Mouse (Mus musculus) liver, embryonic 13.5 days (tissue): ENCODE measurements around the gene Ninj2. TPM values are rescaled to one million over a fixed set of nuclear protein-coding genes. Genes with fewer than 3 reads are reported as not detected.

Experiments
- ATAC-seq: fragments of 200-750 bp; cut with Nextera tagmentation; 2 replicates; pipeline ENCODE4 v1.8.0; 2017; ENCODE audit warnings: low read depth, mild to moderate bottlenecking, moderate number of reproducible peaks, moderate library complexity
- DNase-seq: peaks from one replicate; pipeline ENCODE4 v3.0.0; 2022
- H3K27ac ChIP-seq: fragments of 300-500 bp; sonication (generic); 2 replicates; pipeline ENCODE4 v1.5.1; 2015; ENCODE audit warnings: moderate library complexity, mild to moderate bottlenecking, inconsistent platforms
- H3K27me3 ChIP-seq: fragments of 300-500 bp; sonication (generic); 2 replicates; pipeline ENCODE4 v1.6.1; 2015; ENCODE audit warnings: mild to moderate bottlenecking, inconsistent platforms
- H3K36me3 ChIP-seq: fragments of 300-500 bp; sonication (generic); 2 replicates; pipeline ENCODE4 v1.6.1; 2015; ENCODE audit warnings: mild to moderate bottlenecking, inconsistent platforms
- H3K4me1 ChIP-seq: fragments of 300-500 bp; sonication (generic); replicated peaks from 2 replicates; pipeline ENCODE4 v1.6.1; 2015; ENCODE audit warnings: inconsistent platforms
- H3K4me2 ChIP-seq: fragments of 300-500 bp; sonication (generic); 2 replicates; pipeline ENCODE4 v1.6.1; 2015; ENCODE audit warnings: inconsistent platforms, mild to moderate bottlenecking, moderate library complexity
- H3K4me3 ChIP-seq: fragments of 300-500 bp; sonication (generic); replicated peaks from 2 replicates; pipeline ENCODE4 v1.5.1; 2015; ENCODE audit warnings: mild to moderate bottlenecking, inconsistent platforms
- H3K9ac ChIP-seq: fragments of 300-500 bp; sonication (generic); 2 replicates; pipeline ENCODE4 v1.6.1; 2015; ENCODE audit warnings: mild to moderate bottlenecking, inconsistent platforms
- H3K9me3 ChIP-seq: fragments of 300-500 bp; sonication (generic); replicated peaks from 2 replicates; pipeline ENCODE4 v1.6.1; 2016; ENCODE audit warnings: inconsistent platforms
- WGBS: fragments of 180-500 bp; shearing (Covaris S2); methylation state at CpG from one replicate; pipeline ENCODE4 v1.1.7; 2015; ENCODE audit not compliant: insufficient replicate concordance; 5-methylcytosine and 5-hydroxymethylcytosine counted together
- polyA plus RNA-seq: library from polyadenylated mRNA; unstranded; fragments of >200 nt; fragmentation: Nextera tagmentation; extraction: Ambion mirVana; gene quantifications from 2 replicates; pipeline ENCODE4 v1.2.1, GENCODE M21; 2015

Ninj2 gene
- polyA plus RNA-seq, 1 experiment from 2014 or later = not detected

- Histone ChIP-seq H3K9me3 (no peaks in the 10 kb centered on the region), H3K27ac (no peak overlapping the region), H3K36me3 (no peaks in the 10 kb centered on the region), H3K27me3 (no peaks in the 10 kb centered on the region), H3K9ac (no peak overlapping the region), H3K4me1 (no peaks in the 10 kb centered on the region), H3K4me2 (no peak overlapping the region), H3K4me3 (no peak overlapping the region)
- ATAC-seq = no peak
- no peak for DNase-seq
- 83% methylated on average over 12 of the region's 12 CpGs for WGBS
Observed at GRCm38 (mm10) chr6:120241453-120241852, 148.3 kb downstream of the Ninj2 start.

- Histone ChIP-seq H3K9ac (no peak overlapping the region), H3K36me3 (no peaks in the 10 kb centered on the region), H3K9me3 (no peaks in the 10 kb centered on the region), H3K4me2 (no peak overlapping the region), H3K27me3 (no peaks in the 10 kb centered on the region), H3K4me3 (no peak overlapping the region), H3K27ac (no peak overlapping the region), H3K4me1 (no peaks in the 10 kb centered on the region)
- DNase-seq (no peak), ATAC-seq (no peak)
- WGBS = 64% methylated on average over 8 of the region's 8 CpGs
Observed at GRCm38 (mm10) chr6:120242530-120242929, 149.4 kb downstream of the Ninj2 start.

GRCm38 (mm10) chr6:120243250-120243649, 150.1 kb downstream of the Ninj2 start:
- WGBS = 63% methylated on average over 8 of the region's 8 CpGs
- DNase-seq = no peak
- H3K4me1 ChIP-seq = no peaks in the 10 kb centered on the region
- no peak overlapping the region for H3K4me2 ChIP-seq
- no peaks in the 10 kb centered on the region for H3K36me3 ChIP-seq
- no peak overlapping the region for H3K27ac ChIP-seq
- no peaks in the 10 kb centered on the region for H3K27me3 ChIP-seq
- H3K9ac ChIP-seq = no peak overlapping the region
- no peaks in the 10 kb centered on the region for H3K9me3 ChIP-seq
- ATAC-seq = no peak
- no peak overlapping the region for H3K4me3 ChIP-seq

GRCm38 (mm10) chr6:120246676-120247075, 153.5 kb downstream of the Ninj2 start:
- Histone ChIP-seq H3K4me1 (no peaks in the 10 kb centered on the region), H3K4me3 (no peak overlapping the region), H3K9me3 (no peaks in the 10 kb centered on the region), H3K9ac (no peak overlapping the region), H3K4me2 (no peak overlapping the region), H3K27me3 (no peaks in the 10 kb centered on the region), H3K36me3 (no peaks in the 10 kb centered on the region), H3K27ac (no peak overlapping the region)
- 56% methylated on average over 5 of the region's 5 CpGs for WGBS
- DNase-seq = no peak
- ATAC-seq = no peak

- Histone ChIP-seq H3K9ac (no peak overlapping the region), H3K4me2 (no peak overlapping the region), H3K9me3 (no peaks in the 10 kb centered on the region), H3K27me3 (no peaks in the 10 kb centered on the region), H3K4me3 (no peak overlapping the region), H3K36me3 (no peaks in the 10 kb centered on the region), H3K27ac (no peak overlapping the region), H3K4me1 (0 out of 2 replicates have a peak, but pooled peaks cover under 1% of the 10 kb centered on the region)
- ATAC-seq (no peak), DNase-seq (no peak)
- WGBS = 60% methylated on average over 5 of the region's 5 CpGs
Observed at GRCm38 (mm10) chr6:120249831-120250230, 156.7 kb downstream of the Ninj2 start.

Other genes starting within 250 kb of the Ninj2 start
- gene Erc1, start 245.2 kb upstream of the Ninj2 start, polyA plus RNA-seq = 3.9 TPM in 2 replicates
- gene Rad52, start 190.7 kb upstream of the Ninj2 start, polyA plus RNA-seq = 11.2 and 13.1 TPM in 2 replicates
- 32.8 and 34.8 TPM in 2 replicates for gene Wnk1, start 54.7 kb upstream of the Ninj2 start, polyA plus RNA-seq
- gene D330020A13Rik, start 201.0 kb downstream of the Ninj2 start, polyA plus RNA-seq = not detected in 2 replicates
- gene B4galnt3, start 201.2 kb downstream of the Ninj2 start, polyA plus RNA-seq = 0.16 and 0.29 TPM in 2 replicates